In genomic region chr12:38304245-38304644, GRCm38 (mm10) we compare ENCODE assay signal across 13 mouse cellular contexts.
"Had no signal": no experiment of that assay in that cellular context is flagged by ENCODE, and none has a peak within 500 bp of the region (broad histone marks: within the 10 kb centered on the region; RNA-seq: fewer than 3 reads in every experiment).

No protein-coding gene starts in this region.

- H3K36me3 ChIP-seq: kidney, embryonic 15.5 days; limb, embryonic 15.5 days; liver, embryonic 12.5 days; neural tube, embryonic 13.5 days had no signal

- H3K4me1 ChIP-seq: kidney, embryonic 15.5 days; limb, embryonic 15.5 days; liver, embryonic 12.5 days had no signal

- H3K9ac ChIP-seq: kidney, embryonic 15.5 days; limb, embryonic 15.5 days; liver, embryonic 12.5 days; lung, embryonic 14.5 days; neural tube, embryonic 13.5 days had no signal

- H3K4me2 ChIP-seq: kidney, embryonic 15.5 days; limb, embryonic 15.5 days; liver, embryonic 12.5 days; lung, embryonic 14.5 days; neural tube, embryonic 13.5 days had no signal

- H3K4me3 ChIP-seq: kidney, embryonic 15.5 days; limb, embryonic 15.5 days; liver, embryonic 12.5 days; myocyte; neural tube, embryonic 13.5 days had no signal

- H3K9me3 ChIP-seq: kidney, embryonic 15.5 days; limb, embryonic 15.5 days; liver, embryonic 12.5 days; neural tube, embryonic 13.5 days had no signal

- DNase-seq: kidney, postnatal 36 days; layer of hippocampus, adult 9-11 months; layer of hippocampus, postnatal 36 days; lung, postnatal 10 days; spleen, adult 18-20 months; thymus, adult 18-20 months; thymus, postnatal 14 days had no signal

- H3K27ac ChIP-seq: kidney, embryonic 15.5 days; limb, embryonic 15.5 days; liver, embryonic 12.5 days; neural tube, embryonic 13.5 days had no signal

- H3K27me3 ChIP-seq: kidney, embryonic 15.5 days; limb, embryonic 15.5 days; liver, embryonic 12.5 days; neural tube, embryonic 13.5 days had no signal

- ATAC-seq: liver, embryonic 12.5 days had no signal
